Mouse (Mus musculus) heart, embryonic 14.5 days (tissue): ENCODE measurements at regions not wholly inside any gene's neighbourhood (a gene's known extent, or its start where the extent isn't known, plus 50 kb on each side); places are given as distances from the start of the nearest gene placed in this dataset.

ENCODE experiments used
- ATAC-seq: fragments of 200-750 bp; cut with Nextera tagmentation; 2 replicates; pipeline ENCODE4 v1.8.0; 2017; ENCODE audit warnings: low read depth, moderate TSS enrichment; ENCODE audit not compliant: insufficient number of reproducible peaks, insufficient read depth, low FRiP score
- H3K27ac ChIP-seq, 2 experiments: fragments of 200-500 bp in 1 of 2; fragments of 300-500 bp in 1 of 2; sonication (generic) in 1 of 2; replicated peaks in 1 of 2; 2 replicates each; pipeline ENCODE4 v1.5.1; 2012 to 2014; ENCODE audit warnings: low read depth in 2 of 2, low read length in 2 of 2, control low read depth in 1 of 2, mild to moderate bottlenecking in 1 of 2, mixed read lengths in 1 of 2; ENCODE audit not compliant: control insufficient read depth in 1 of 2, insufficient read depth in 1 of 2
- H3K27me3 ChIP-seq: fragments of 300-500 bp; sonication (generic); 2 replicates; pipeline ENCODE4 v1.6.1; 2014; ENCODE audit warnings: mild to moderate bottlenecking, low read length, control low read depth; ENCODE audit not compliant: control insufficient read depth, insufficient read depth
- H3K36me3 ChIP-seq: fragments of 300-500 bp; sonication (generic); 2 replicates; pipeline ENCODE4 v1.6.1; 2014; ENCODE audit warnings: mild to moderate bottlenecking, control low read depth, low read length, mixed read lengths; ENCODE audit not compliant: control insufficient read depth, insufficient read depth
- H3K4me1 ChIP-seq, 2 experiments: fragments of 200-500 bp in 1 of 2; fragments of 300-500 bp in 1 of 2; sonication (generic) in 1 of 2; 2 replicates each; pipeline ENCODE4 v1.6.1; 2012 to 2014; ENCODE audit warnings: low read length in 2 of 2, control low read depth in 1 of 2, mixed read lengths in 1 of 2; ENCODE audit not compliant: control insufficient read depth in 2 of 2, insufficient read depth in 2 of 2
- H3K4me2 ChIP-seq: fragments of 300-500 bp; sonication (generic); 2 replicates; pipeline ENCODE4 v1.6.1; 2014; ENCODE audit warnings: mild to moderate bottlenecking, low read length
- H3K4me3 ChIP-seq, 2 experiments: fragments of 200-500 bp in 1 of 2; fragments of 300-500 bp in 1 of 2; sonication (generic) in 1 of 2; 2 replicates each; pipeline ENCODE4 v1.5.1; 2012 to 2014; ENCODE audit warnings: low read length in 2 of 2, mild to moderate bottlenecking in 2 of 2, control low read depth in 1 of 2, low read depth in 1 of 2, moderate library complexity in 1 of 2; ENCODE audit not compliant: control insufficient read depth in 1 of 2, insufficient read depth in 1 of 2
- H3K9ac ChIP-seq: fragments of 300-500 bp; sonication (generic); 2 replicates; pipeline ENCODE4 v1.6.1; 2014; ENCODE audit warnings: mild to moderate bottlenecking, low read length
- H3K9me3 ChIP-seq: fragments of 300-500 bp; sonication (generic); 2 replicates; pipeline ENCODE4 v1.6.1; 2016; ENCODE audit warnings: low read length, control low read depth; ENCODE audit not compliant: control insufficient read depth
- WGBS: fragments of 180-500 bp; shearing (Covaris S2); extraction: QIAGEN DNeasy Blood & Tissue Kit; methylation state at CpG from one replicate; pipeline ENCODE4 v1.1.7; 2014; 5-methylcytosine and 5-hydroxymethylcytosine counted together

DNA sequence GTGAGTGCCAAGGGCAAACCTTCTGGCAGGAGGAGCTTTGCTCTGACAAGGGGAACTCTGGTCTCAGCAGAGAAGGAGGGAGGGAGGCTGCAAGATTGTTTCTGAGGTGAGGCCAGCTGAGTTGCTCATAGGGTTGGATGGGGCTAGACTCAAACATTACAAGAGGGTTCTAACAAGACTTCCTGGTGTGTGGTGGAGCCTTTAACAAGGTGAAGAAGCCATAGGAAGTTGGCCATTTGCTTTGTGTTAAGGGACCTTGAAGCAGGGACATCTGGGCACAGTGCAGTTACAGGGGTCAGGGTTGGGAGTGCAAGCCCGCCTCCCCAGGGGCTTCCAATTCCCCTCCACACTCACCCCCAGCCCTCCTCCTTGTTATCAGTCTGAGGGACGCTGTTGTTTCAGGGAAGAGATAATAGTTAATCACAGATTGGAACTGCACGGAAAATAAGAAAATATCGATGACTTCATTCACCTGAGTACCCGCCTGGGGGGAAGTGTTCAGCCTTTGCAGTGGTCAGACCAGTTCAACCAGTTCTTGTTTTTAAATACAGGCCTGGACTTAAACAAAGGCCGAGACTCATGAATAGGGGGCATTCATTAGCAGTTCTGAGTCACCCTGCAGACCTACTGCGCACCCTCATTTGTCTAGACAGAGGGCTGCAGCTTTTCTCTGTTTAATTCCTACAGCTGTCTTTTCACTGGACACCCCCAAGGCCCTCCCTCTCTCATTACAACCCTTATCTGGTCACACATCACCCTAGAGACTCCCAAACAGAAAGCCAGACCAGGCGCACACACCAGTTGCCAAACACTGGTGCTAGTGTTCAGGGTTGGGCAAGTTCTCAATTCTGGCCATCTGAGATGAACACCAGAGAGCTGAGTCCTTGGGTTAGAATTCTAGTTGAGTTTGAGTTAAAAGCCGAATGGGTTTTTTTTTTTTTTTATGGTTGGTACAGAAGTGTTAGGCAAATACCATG lies 139.5 kb downstream of the Bcl2l11 start:
- Histone ChIP-seq H3K27ac (no peak overlapping the region), H3K4me2 (no peak overlapping the region), H3K36me3 (no peaks in the 10 kb centered on the region), H3K4me3 (no peak overlapping the region), H3K9ac (no peak overlapping the region), H3K27me3 (no peaks in the 10 kb centered on the region), H3K4me1 (peaks cover 0 to 1% of the 10 kb centered on the region in 2 experiments; a peak in 1 of 4 replicates), H3K9me3 (no peaks in the 10 kb centered on the region)
- ATAC-seq: no peak
- WGBS: 52% methylated on average over 9 of the region's 9 CpGs

DNA sequence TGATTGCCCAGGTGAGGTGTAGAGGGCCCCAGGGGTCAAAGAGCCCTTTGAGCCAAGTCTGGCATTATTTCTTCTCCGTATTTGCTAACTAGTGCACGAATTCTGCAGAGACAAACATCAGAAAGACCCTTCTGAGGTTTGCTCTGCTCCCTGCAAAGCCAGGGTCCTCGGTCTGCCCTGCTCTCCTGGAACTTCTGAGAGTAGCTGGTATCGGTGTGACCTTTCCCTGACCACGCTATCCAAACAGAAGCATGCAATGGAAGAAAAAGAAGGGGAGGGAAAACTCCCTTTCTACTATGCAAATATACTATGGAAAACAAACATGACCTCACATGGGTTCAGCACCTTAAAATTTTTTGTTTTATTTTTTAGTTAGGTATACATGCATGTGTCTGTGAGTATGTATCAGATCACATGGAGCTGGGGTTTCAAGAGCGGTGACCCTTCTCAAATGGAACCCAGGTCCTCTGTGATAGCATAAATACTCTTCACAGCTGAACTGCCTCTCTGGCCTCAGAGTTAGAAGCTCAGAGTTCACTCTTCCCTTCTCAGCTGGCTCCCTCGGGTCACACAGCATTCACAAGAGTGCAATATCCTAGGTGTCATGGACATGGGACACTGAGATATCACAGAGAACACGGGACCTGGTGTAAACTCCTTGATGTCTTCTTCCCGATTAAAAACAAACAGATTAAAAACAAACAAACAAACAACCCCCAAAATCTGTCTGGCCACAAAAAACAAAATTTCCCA lies 144.7 kb downstream of the Bcl2l11 start:
- Histone ChIP-seq H3K4me3 (no peak overlapping the region), H3K9ac (no peak overlapping the region), H3K4me2 (no peak overlapping the region), H3K36me3 (no peaks in the 10 kb centered on the region), H3K9me3 (no peaks in the 10 kb centered on the region), H3K4me1 (peaks cover 0 to 3% of the 10 kb centered on the region in 2 experiments; a peak in 1 of 4 replicates), H3K27me3 (no peaks in the 10 kb centered on the region), H3K27ac (no peak overlapping the region)
- ATAC-seq: no peak
- 55% methylated on average over 9 of the region's 9 CpGs for whole genome bisulfite sequencing

GRCm38 (mm10) chr2:128272789-128273188 lies 147.0 kb downstream of the Bcl2l11 start:
- no peaks in the 10 kb centered on the region for H3K9me3 ChIP-seq
- H3K9ac ChIP-seq: no peak overlapping the region
- H3K27me3 ChIP-seq: no peaks in the 10 kb centered on the region
- H3K4me3 ChIP-seq: no peak overlapping the region
- no peak for ATAC-seq
- no peak overlapping the region for H3K4me2 ChIP-seq
- peaks cover 4 to 18% of the 10 kb centered on the region in 2 experiments for H3K4me1 ChIP-seq
- H3K27ac ChIP-seq: no peak overlapping the region
- 26% methylated on average over 7 of the region's 7 CpGs for WGBS
- no peaks in the 10 kb centered on the region for H3K36me3 ChIP-seq

- Histone ChIP-seq H3K4me1 (peaks cover 8 to 21% of the 10 kb centered on the region in 2 experiments), H3K4me2 (no peak overlapping the region), H3K36me3 (no peaks in the 10 kb centered on the region), H3K9me3 (no peaks in the 10 kb centered on the region), H3K27ac (no peak overlapping the region), H3K27me3 (no peaks in the 10 kb centered on the region), H3K9ac (no peak overlapping the region), H3K4me3 (no peak overlapping the region)
- WGBS: 71% methylated on average over 4 of the region's 4 CpGs
- no peak for ATAC-seq
These were observed 147.5 kb downstream of the Bcl2l11 start for GRCm38 (mm10) chr2:128273292-128273691.

DNA sequence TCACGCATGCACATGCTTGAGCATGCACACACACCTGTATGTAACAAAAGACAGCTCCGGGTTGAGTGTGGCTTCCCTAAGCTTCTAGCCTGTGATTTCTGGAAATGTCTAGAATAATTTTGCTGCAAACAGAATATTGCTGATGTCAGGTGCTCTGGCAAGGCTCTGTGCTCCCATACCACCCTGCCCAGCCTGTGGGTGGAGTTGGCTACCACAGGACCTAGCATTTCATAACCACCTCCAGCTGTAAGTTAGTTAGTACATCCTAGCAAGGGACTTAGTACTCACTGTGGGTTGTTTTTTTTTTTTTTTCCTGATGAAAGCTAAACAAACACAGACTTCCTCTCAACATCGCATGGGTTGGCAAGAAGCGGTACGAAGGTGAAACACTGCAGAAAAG lies 150.5 kb downstream of the Bcl2l11 start:
- no peak overlapping the region for H3K4me3 ChIP-seq
- H3K9ac ChIP-seq: no peak overlapping the region
- WGBS: 84% methylated on average over 5 of the region's 5 CpGs
- peaks cover 21 to 33% of the 10 kb centered on the region in 2 experiments for H3K4me1 ChIP-seq
- no peak overlapping the region for H3K27ac ChIP-seq
- no peak overlapping the region for H3K4me2 ChIP-seq
- no peaks in the 10 kb centered on the region for H3K9me3 ChIP-seq
- H3K36me3 ChIP-seq: no peaks in the 10 kb centered on the region
- H3K27me3 ChIP-seq: no peaks in the 10 kb centered on the region
- ATAC-seq: no peak

GRCm38 (mm10) chr2:128277387-128278123 lies 151.7 kb downstream of the Bcl2l11 start:
- Histone ChIP-seq H3K4me1 (peaks cover 27 to 33% of the 10 kb centered on the region in 2 experiments), H3K36me3 (no peaks in the 10 kb centered on the region), H3K4me2 (no peak overlapping the region), H3K4me3 (no peak overlapping the region), H3K27ac (peak overlapping the region; percentile 27 to 58), H3K9me3 (no peaks in the 10 kb centered on the region), H3K27me3 (no peaks in the 10 kb centered on the region), H3K9ac (no peak overlapping the region)
- no peak for ATAC-seq
- 79% methylated on average over 4 of the region's 4 CpGs for WGBS

- H3K9ac ChIP-seq: no peak overlapping the region
- ATAC-seq: no peak
- 0 out of 4 replicates have a peak overlapping the region, but pooled peaks of 1 of the 2 experiments have one; percentile 41 for H3K27ac ChIP-seq
- no peak overlapping the region for H3K4me3 ChIP-seq
- 81% methylated on average over 5 of the region's 5 CpGs for WGBS
- H3K36me3 ChIP-seq: no peaks in the 10 kb centered on the region
- no peaks in the 10 kb centered on the region for H3K27me3 ChIP-seq
- no peaks in the 10 kb centered on the region for H3K9me3 ChIP-seq
- peaks cover 30 to 36% of the 10 kb centered on the region in 2 experiments for H3K4me1 ChIP-seq
- no peak overlapping the region for H3K4me2 ChIP-seq
These were observed 152.2 kb downstream of the Bcl2l11 start for GRCm38 (mm10) chr2:128278124-128278432.
